In genomic region chr2:167190076-167190399, GRCm38 (mm10) we compare ENCODE assay signal across 8 mouse cellular contexts. TPM values are rescaled to one million over a fixed set of nuclear protein-coding genes. Genes with fewer than 3 reads are reported as not detected.
DNase-seq lines count a peak whose midpoint lies in the region; ATAC-seq and TF ChIP-seq lines count a peak whose summit lies in the region.

Gene Kcnb1 (minus strand): TSS chr2:167190155.

- H3K4me1 ChIP-seq in bone marrow, adult 2 months (ENCODE audit: control insufficient read depth, insufficient read depth, low read length): no peaks in the 10 kb centered on the region
- H3K4me1 ChIP-seq in embryonic facial prominence, embryonic 14.5 days (ENCODE audit: control insufficient read depth, insufficient read depth, low read length): peaks cover 15% of the 10 kb centered on the region
- H3K4me1 ChIP-seq in limb, embryonic 13.5 days: peaks cover 20% of the 10 kb centered on the region
- H3K4me1 ChIP-seq in midbrain, embryonic 16.5 days (ENCODE audit: control insufficient read depth, insufficient read depth, low read length): peaks cover 26% of the 10 kb centered on the region

- H3K9ac ChIP-seq in embryonic facial prominence, embryonic 14.5 days (ENCODE audit: low read depth, low read length): peak within 1 kb of the TSS; percentile 56
- peak within 1 kb of the TSS; percentile 63 for H3K9ac ChIP-seq in limb, embryonic 13.5 days
- H3K9ac ChIP-seq in midbrain, embryonic 16.5 days (ENCODE audit: low read depth, low read length): peak within 1 kb of the TSS; percentile 75

- ATAC-seq in embryonic facial prominence, embryonic 14.5 days (ENCODE audit: low read depth): peak; percentile 67
- ATAC-seq in limb, embryonic 13.5 days (ENCODE audit: low FRiP score, low read depth): peak; percentile 68
- ATAC-seq in midbrain, embryonic 16.5 days: peak; percentile 83

- peaks cover 44% of the 10 kb centered on the region for H3K27me3 ChIP-seq in embryonic facial prominence, embryonic 14.5 days (replicated peaks; ENCODE audit: control insufficient read depth, insufficient read depth, low read length)
- H3K27me3 ChIP-seq in limb, embryonic 13.5 days: peaks cover 77% of the 10 kb centered on the region
- no peaks in the 10 kb centered on the region; the same call in 1 of the 2 replicates for H3K27me3 ChIP-seq in midbrain, embryonic 16.5 days (ENCODE audit: control insufficient read depth, insufficient read depth, low read depth, low read length)

- WGBS in bone marrow, adult 2 months: under 1% methylated on average over 41 of the region's 41 CpGs
- WGBS in embryonic facial prominence, embryonic 14.5 days: under 1% methylated on average over 18 of the region's 41 CpGs
- WGBS in limb, embryonic 13.5 days: under 1% methylated on average over 41 of the region's 41 CpGs
- 0% methylated on average over 41 of the region's 41 CpGs for WGBS in midbrain, embryonic 16.5 days

- peak within 1 kb of the TSS; percentile 55 for H3K4me3 ChIP-seq in bone marrow, adult 2 months (replicated peaks; ENCODE audit: control insufficient read depth, low read depth, low read length)
- H3K4me3 ChIP-seq in embryonic facial prominence, embryonic 14.5 days (ENCODE audit: low read depth, low read length): peak within 1 kb of the TSS; percentile 54
- peak within 1 kb of the TSS; percentile 57 for H3K4me3 ChIP-seq in limb, embryonic 13.5 days
- H3K4me3 ChIP-seq in midbrain, embryonic 16.5 days (ENCODE audit: low read depth, low read length): peak within 1 kb of the TSS; percentile 64

- DNase-seq in embryonic facial prominence, embryonic 14.5 days (ENCODE audit: low spot score): peak; percentile 79
- no peak for DNase-seq in heart, adult 8-10 months (ENCODE audit: low spot score)
- peak; percentile 24 to 62 for DNase-seq in kidney, adult 8-10 months
- DNase-seq in spleen, postnatal 10 days (ENCODE audit: low spot score in 2 of 2): peak; percentile 32 to 62
- no peak for DNase-seq in c-Kit-positive CD71-positive TER-119-positive erythroid progenitor cells, embryonic 14.5 days (ENCODE audit: low spot score)

- TF ChIP-seq POLR2A in bone marrow, adult 2 months (IDR thresholded peaks at IDR 0.05; ENCODE audit: borderline replicate concordance, control insufficient read depth, low read depth, low read length): no peak

- no peaks in the 10 kb centered on the region for H3K36me3 ChIP-seq in embryonic facial prominence, embryonic 14.5 days (ENCODE audit: control insufficient read depth, insufficient read depth, low read length)
- H3K36me3 ChIP-seq in limb, embryonic 13.5 days: no peaks in the 10 kb centered on the region
- no peaks in the 10 kb centered on the region; the same call in 1 of the 2 replicates for H3K36me3 ChIP-seq in midbrain, embryonic 16.5 days (ENCODE audit: control insufficient read depth, insufficient read depth, low read length)

- peak; percentile 22; the same call in 1 of the 2 replicates for TF ChIP-seq CTCF in bone marrow, adult 2 months (IDR thresholded peaks at IDR 0.05; ENCODE audit: control insufficient read depth, insufficient read depth, low read length)

- H3K4me2 ChIP-seq in embryonic facial prominence, embryonic 14.5 days (ENCODE audit: low read depth, low read length): peak within 1 kb of the TSS; percentile 80
- H3K4me2 ChIP-seq in limb, embryonic 13.5 days (replicated peaks): peak within 1 kb of the TSS; percentile 88
- peak within 1 kb of the TSS; percentile 83 for H3K4me2 ChIP-seq in midbrain, embryonic 16.5 days (ENCODE audit: low read length)

- H3K27ac ChIP-seq in bone marrow, adult 2 months (ENCODE audit: control insufficient read depth, insufficient read depth, low read depth, low read length, poor library complexity): no peak within 1 kb of the TSS
- peak within 1 kb of the TSS; percentile 28; the same call in 1 of the 2 replicates for H3K27ac ChIP-seq in embryonic facial prominence, embryonic 14.5 days (replicated peaks; ENCODE audit: low read depth, low read length)
- no peak within 1 kb of the TSS for H3K27ac ChIP-seq in limb, embryonic 13.5 days
- peak within 1 kb of the TSS; percentile 58 for H3K27ac ChIP-seq in midbrain, embryonic 16.5 days (ENCODE audit: low read length)

- no peaks in the 10 kb centered on the region for H3K9me3 ChIP-seq in embryonic facial prominence, embryonic 14.5 days (ENCODE audit: control insufficient read depth, low read length)
- H3K9me3 ChIP-seq in limb, embryonic 13.5 days: no peaks in the 10 kb centered on the region
- H3K9me3 ChIP-seq in midbrain, embryonic 16.5 days (replicated peaks; ENCODE audit: control insufficient read depth, low read length, poor library complexity, severe bottlenecking): no peaks in the 10 kb centered on the region

RNA-seq across cellular contexts. Expression of gene Kcnb1, which starts in this region (rescaled TPM):
- polyA plus RNA-seq in bone marrow, adult 2 months (2011; ENCODE audit: insufficient read depth, insufficient read length, low replicate concordance, missing spikeins): 0.45 TPM in 1 of 2 replicates, not detected in the other
- polyA plus RNA-seq in embryonic facial prominence, embryonic 14.5 days (2014; fragmentation: Nextera tagmentation; extraction: Ambion mirVana): 1.7 and 2.1 TPM in 2 replicates
- 10 to 100 TPM; 33.9 to 43.8 (median 38.8) TPM for total RNA-seq in heart, adult 8-10 months (2022)
- polyA plus RNA-seq in limb, embryonic 13.5 days (2015; fragmentation: Nextera tagmentation; extraction: Ambion mirVana): 0.84 and 1.0 TPM in 2 replicates
- 3.9 and 4.0 TPM in 2 replicates for polyA plus RNA-seq in midbrain, embryonic 16.5 days (2015; fragmentation: Nextera tagmentation; extraction: Ambion mirVana)

Comparison
In these comparisons a context has a peak if more than half of its experiments do, and no peak if none do; other contexts are left out.
1. H3K27ac ChIP-seq: peak in embryonic facial prominence, embryonic 14.5 days (single experiment) and midbrain, embryonic 16.5 days (single experiment); none in bone marrow, adult 2 months (single experiment) and limb, embryonic 13.5 days (single experiment).
2. DNase-seq: peak in embryonic facial prominence, embryonic 14.5 days (single experiment), kidney, adult 8-10 months (2 of 2) and spleen, postnatal 10 days (2 of 2); none in heart, adult 8-10 months (single experiment) and c-Kit-positive CD71-positive TER-119-positive erythroid progenitor cells, embryonic 14.5 days (single experiment).
3. Peak in every context shown above with its lines, with median percentiles within 50 percentile points of each other: H3K4me3 ChIP-seq, ATAC-seq, H3K4me2 ChIP-seq and H3K9ac ChIP-seq.